ENCODE assay signal across 27 mouse cellular contexts in the genomic region with DNA sequence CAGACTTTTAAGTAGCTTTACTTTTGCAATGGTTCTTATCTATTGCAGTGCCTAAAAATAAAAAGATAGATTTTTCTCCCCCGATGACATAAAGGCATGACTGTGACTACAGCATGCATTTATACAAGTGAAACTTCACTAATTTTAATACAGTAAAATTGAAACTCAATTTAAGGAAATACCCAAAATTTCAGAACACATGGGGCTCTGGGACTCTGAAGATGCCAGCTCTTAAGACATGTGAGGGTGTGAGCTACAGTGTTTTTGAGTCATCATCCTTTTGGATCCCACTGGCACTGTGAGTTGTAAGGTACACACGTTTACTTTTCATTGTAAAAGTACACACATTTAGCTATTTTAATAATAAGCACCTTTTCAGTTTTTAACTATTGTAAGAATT.
A peak's percentile ranks its signal among the peaks of the same experiment; 100 is the strongest.
DNase-seq lines count a peak whose midpoint lies in the region; ATAC-seq and TF ChIP-seq lines count a peak whose summit lies in the region.
"Had no signal": no experiment of that assay in that cellular context is flagged by ENCODE, and none has a peak within 500 bp of the region (broad histone marks: within the 10 kb centered on the region; RNA-seq: fewer than 3 reads in every experiment).

No protein-coding gene starts in this region.

- no peak overlapping the region for H3K9ac ChIP-seq in heart, adult 2 months (ENCODE audit: low read depth, low read length)
- H3K9ac ChIP-seq: embryonic facial prominence, embryonic 12.5 days; embryonic facial prominence, embryonic 15.5 days; forebrain, embryonic 15.5 days; heart, embryonic 12.5 days; heart, embryonic 15.5 days; hindbrain, embryonic 13.5 days had no signal

- ATAC-seq in activated CD4-positive, CD25-positive, alpha-beta regulatory T cell, adult 4 months = no peak
- ATAC-seq: forebrain, embryonic 15.5 days; hindbrain, embryonic 16.5 days; inflammation-experienced regulatory T-cells, adult 6 months; intestine, embryonic 16.5 days had no signal

- no peak for TF ChIP-seq CTCF in heart, adult 2 months (IDR thresholded peaks at IDR 0.05)
- TF ChIP-seq CTCF in bone marrow macrophage, adult 2 months (IDR thresholded peaks at IDR 0.05; ENCODE audit: low read depth, low read length) = no peak

- TF ChIP-seq EP300 in heart, adult 2 months (IDR thresholded peaks at IDR 0.05; ENCODE audit: insufficient read depth, low read depth, low read length) = no peak

- no peak overlapping the region for H3K27ac ChIP-seq in heart, adult 2 months
- 0 out of 2 replicates have a peak overlapping the region, but pooled peaks have one; percentile 37 for H3K27ac ChIP-seq in bone marrow macrophage, adult 2 months (ENCODE audit: insufficient read depth, low read depth, low read length)
- H3K27ac ChIP-seq: embryonic facial prominence, embryonic 12.5 days; embryonic facial prominence, embryonic 15.5 days; forebrain, embryonic 15.5 days; heart, embryonic 15.5 days; hindbrain, embryonic 10.5 days; hindbrain, embryonic 13.5 days had no signal

- H3K4me3 ChIP-seq in heart, adult 2 months = no peak overlapping the region
- no peak overlapping the region for H3K4me3 ChIP-seq in bone marrow macrophage, adult 2 months (ENCODE audit: insufficient read depth, low read length)
- H3K4me3 ChIP-seq: embryonic facial prominence, embryonic 12.5 days; embryonic facial prominence, embryonic 15.5 days; forebrain, embryonic 15.5 days; heart, embryonic 12.5 days; heart, embryonic 15.5 days; hindbrain, embryonic 10.5 days; hindbrain, embryonic 13.5 days had no signal

- no peaks in the 10 kb centered on the region for H3K27me3 ChIP-seq in heart, adult 2 months (ENCODE audit: control insufficient read depth, insufficient read depth, low read length)
- no peaks in the 10 kb centered on the region for H3K27me3 ChIP-seq in splenic B cell, adult 2 months (ENCODE audit: control insufficient read depth, insufficient read depth, low read length, poor library complexity, severe bottlenecking)
- H3K27me3 ChIP-seq: embryonic facial prominence, embryonic 12.5 days; embryonic facial prominence, embryonic 15.5 days; forebrain, embryonic 15.5 days; heart, embryonic 12.5 days; heart, embryonic 15.5 days; hindbrain, embryonic 13.5 days had no signal

- WGBS in heart, adult 2 months = 66% methylated on average over 2 of the region's 2 CpGs

- peaks cover 18% of the 10 kb centered on the region for H3K36me3 ChIP-seq in heart, adult 2 months (ENCODE audit: control insufficient read depth, insufficient read depth, low read length)
- peaks cover 7% of the 10 kb centered on the region; the same call in 1 of the 2 replicates for H3K36me3 ChIP-seq in splenic B cell, adult 2 months (ENCODE audit: control insufficient read depth, insufficient read depth, low read length, poor library complexity, severe bottlenecking)
- H3K36me3 ChIP-seq: embryonic facial prominence, embryonic 12.5 days had no signal

- peak; percentile 44 for DNase-seq in heart, adult 11 months
- no peak for DNase-seq in heart, adult 2 months
- DNase-seq in induced T-regulatory cell, adult 2 months (ENCODE audit: low read depth) = peak; percentile 35
- peak; percentile 47 for DNase-seq in splenic B cell, adult 2 months (ENCODE audit: low read depth, low spot score)
- no peak for DNase-seq in frontal cortex, adult 2 months (ENCODE audit: extremely low spot score in 1 of 2, low spot score in 1 of 2)
- DNase-seq in lung, postnatal 36 days = no peak
- DNase-seq: adrenal gland, adult 8-10 months; adrenal gland, postnatal 25 days; B cell, adult 2 months; cerebellum, adult 18-20 months; cerebellum, adult 9-10 months; cerebellum, postnatal 14 days; gastrocnemius, postnatal 14 days; heart, postnatal 10 days; heart, postnatal 36 days had no signal

- intact Hi-C loops in heart, adult 2 months (cut with DNase I) = no loop called here

- H3K79me2 ChIP-seq in heart, adult 2 months (replicated peaks; ENCODE audit: control insufficient read depth, insufficient read depth, low read length) = no peaks in the 10 kb centered on the region; the same call in 1 of the 2 replicates

- TF ChIP-seq POLR2A in heart, adult 2 months (IDR thresholded peaks at IDR 0.05; ENCODE audit: insufficient read depth, low read depth, low read length) = no peak
- no peak for TF ChIP-seq POLR2A in bone marrow macrophage, adult 2 months (IDR thresholded peaks at IDR 0.05; ENCODE audit: borderline replicate concordance, low read depth, low read length)

- H3K4me1 ChIP-seq in heart, adult 2 months (ENCODE audit: control insufficient read depth, insufficient read depth, low read length) = peaks cover 3% of the 10 kb centered on the region; the same call in 1 of the 2 replicates
- H3K4me1 ChIP-seq in bone marrow macrophage, adult 2 months (ENCODE audit: control insufficient read depth, insufficient read depth, low read length) = peaks cover 4% of the 10 kb centered on the region
- H3K4me1 ChIP-seq: embryonic facial prominence, embryonic 12.5 days; embryonic facial prominence, embryonic 15.5 days; forebrain, embryonic 15.5 days; heart, embryonic 15.5 days; hindbrain, embryonic 10.5 days; hindbrain, embryonic 13.5 days had no signal

Comparison
In these comparisons a context has a peak if more than half of its experiments do, and no peak if none do; other contexts are left out.
1. DNase-seq: peak in heart, adult 11 months (single experiment), induced T-regulatory cell, adult 2 months (single experiment) and splenic B cell, adult 2 months (single experiment); none in heart, adult 2 months (0 of 2), frontal cortex, adult 2 months (0 of 2) and lung, postnatal 36 days (single experiment).